Mouse (Mus musculus): ENCODE results near the gene 5730455P16Rik.
A peak's percentile ranks its signal among the peaks of the same experiment; 100 is the strongest.
"Not testable (repeated sequence)": the region's sequence is repeated elsewhere in the genome, so short reads cannot be mapped to it uniquely, and the experiment has no call there.

Gene 5730455P16Rik

GRCm38 (mm10) chr11:80379184-80379583 is 1.4 kb upstream of the 5730455P16Rik start:
- DNase-seq (ENCODE audit: low spot score in 2 of 2): not testable (repeated sequence)

GRCm38 (mm10) chr11:80378452-80379068 is 726 bp upstream of the 5730455P16Rik start:
- not testable (repeated sequence) for DNase-seq (ENCODE audit: low spot score in 2 of 2)

- DNase-seq (ENCODE audit: low spot score in 2 of 2): no peak
Measured at GRCm38 (mm10) chr11:80376651-80377050, 1.2 kb downstream of the 5730455P16Rik start.

GRCm38 (mm10) chr11:80368949-80369348 is 8.9 kb downstream of the 5730455P16Rik start:
- no peak for DNase-seq (ENCODE audit: low spot score in 2 of 2)

GRCm38 (mm10) chr11:80354832-80355231 is 23.0 kb downstream of the 5730455P16Rik start:
- DNase-seq (ENCODE audit: low spot score in 2 of 2): no peak

GRCm38 (mm10) chr11:80351832-80352430 is 25.9 kb downstream of the 5730455P16Rik start:
- peak; percentile 88 for DNase-seq (ENCODE audit: low spot score in 2 of 2)

GRCm38 (mm10) chr11:80342482-80342881 is 35.4 kb downstream of the 5730455P16Rik start:
- DNase-seq (ENCODE audit: low spot score in 2 of 2): no peak

- DNase-seq (ENCODE audit: low spot score in 2 of 2): no peak
Measured at GRCm38 (mm10) chr11:80336351-80336730, 41.5 kb downstream of the 5730455P16Rik start.

- no peak for DNase-seq (ENCODE audit: low spot score in 2 of 2)
Measured at GRCm38 (mm10) chr11:80335609-80336350, 42.1 kb downstream of the 5730455P16Rik start.

GRCm38 (mm10) chr11:80332709-80333400 is 45.0 kb downstream of the 5730455P16Rik start:
- peak in 1 of 2 experiments; percentile 22 for DNase-seq (ENCODE audit: low spot score in 2 of 2)

GRCm38 (mm10) chr11:80324636-80325035 is 53.2 kb downstream of the 5730455P16Rik start:
- no peak for DNase-seq (ENCODE audit: low spot score in 2 of 2)

GRCm38 (mm10) chr11:80323255-80323654 is 54.6 kb downstream of the 5730455P16Rik start:
- no peak for DNase-seq (ENCODE audit: low spot score in 2 of 2)

- no peak for DNase-seq (ENCODE audit: low spot score in 2 of 2)
Measured at GRCm38 (mm10) chr11:80315743-80316639, 61.8 kb downstream of the 5730455P16Rik start.

- DNase-seq (ENCODE audit: low spot score in 2 of 2): no peak
Measured at GRCm38 (mm10) chr11:80313944-80314343, 63.9 kb downstream of the 5730455P16Rik start.

- DNase-seq (ENCODE audit: low spot score in 2 of 2): no peak
Measured at GRCm38 (mm10) chr11:80313462-80313861, 64.4 kb downstream of the 5730455P16Rik start.

GRCm38 (mm10) chr11:80312565-80312964 is 65.3 kb downstream of the 5730455P16Rik start:
- no peak for DNase-seq (ENCODE audit: low spot score in 2 of 2)

GRCm38 (mm10) chr11:80312049-80312448 is 65.8 kb downstream of the 5730455P16Rik start:
- no peak for DNase-seq (ENCODE audit: low spot score in 2 of 2)

- no peak for DNase-seq (ENCODE audit: low spot score in 2 of 2)
Measured at GRCm38 (mm10) chr11:80311271-80311670, 66.6 kb downstream of the 5730455P16Rik start.

Measured in frontal cortex, postnatal 36 days (tissue).